Mouse (Mus musculus) lung, postnatal 0 days (tissue): Measurements from ENCODE around the gene Gm10424. TPM values are rescaled to one million over a fixed set of nuclear protein-coding genes. Genes with fewer than 3 reads are reported as not detected.
"Not testable (repeated sequence)": the region's sequence is repeated elsewhere in the genome, so short reads cannot be mapped to it uniquely, and the experiment has no call there.

ENCODE experiments used
- ATAC-seq: fragments of 200-750 bp; cut with Nextera tagmentation; 2 replicates; pipeline ENCODE4 v1.8.0; 2017; ENCODE audit warnings: moderate library complexity
- DNase-seq: peaks from one replicate; pipeline ENCODE4 v3.0.0-alpha.2; 2016; ENCODE audit warnings: low spot score
- H3K27ac ChIP-seq: fragments of 300-500 bp; sonication (generic); 2 replicates; pipeline ENCODE4 v1.5.1; 2014; ENCODE audit warnings: antibody characterized with exemption, mild to moderate bottlenecking, low read length, mixed read lengths
- H3K27me3 ChIP-seq: fragments of 300-500 bp; sonication (generic); replicated peaks from 2 replicates; pipeline ENCODE4 v1.6.1; 2014; ENCODE audit warnings: low read length, mixed read lengths; ENCODE audit not compliant: insufficient read depth
- H3K36me3 ChIP-seq: fragments of 300-500 bp; sonication (generic); 2 replicates; pipeline ENCODE4 v1.6.1; 2014; ENCODE audit warnings: low read length, mixed read lengths; ENCODE audit not compliant: insufficient read depth
- H3K4me1 ChIP-seq: fragments of 300-500 bp; sonication (generic); 2 replicates; pipeline ENCODE4 v1.6.1; 2014; ENCODE audit warnings: antibody characterized with exemption, low read depth, low read length, mixed read lengths; ENCODE audit not compliant: insufficient read depth
- H3K4me2 ChIP-seq: fragments of 300-500 bp; sonication (generic); replicated peaks from 2 replicates; pipeline ENCODE4 v1.6.1; 2014; ENCODE audit warnings: low read depth, mild to moderate bottlenecking, low read length, moderate library complexity, mixed read lengths
- H3K4me3 ChIP-seq: fragments of 300-500 bp; sonication (generic); 2 replicates; pipeline ENCODE4 v1.5.1; 2014; ENCODE audit warnings: low read depth, low read length
- H3K9ac ChIP-seq: fragments of 300-500 bp; sonication (generic); replicated peaks from 2 replicates; pipeline ENCODE4 v1.6.1; 2014; ENCODE audit warnings: low read depth, mild to moderate bottlenecking
- H3K9me3 ChIP-seq: fragments of 300-500 bp; sonication (generic); 2 replicates; pipeline ENCODE4 v1.6.1; 2016; ENCODE audit warnings: low read length, mixed read lengths
- WGBS: fragments of 180-500 bp; shearing (Covaris S2); extraction: QIAGEN DNeasy Blood & Tissue Kit; methylation state at CpG from one replicate; pipeline ENCODE4 v1.1.7; 2014; 5-methylcytosine and 5-hydroxymethylcytosine counted together
- polyA plus RNA-seq: library from polyadenylated mRNA; unstranded; fragments of >200 nt; fragmentation: Nextera tagmentation; extraction: Ambion mirVana; gene quantifications from 2 replicates; pipeline ENCODE4 v1.2.1, GENCODE M21; 2015

Gene Gm10424
- not detected in 2 replicates for polyA plus RNA-seq

DNA sequence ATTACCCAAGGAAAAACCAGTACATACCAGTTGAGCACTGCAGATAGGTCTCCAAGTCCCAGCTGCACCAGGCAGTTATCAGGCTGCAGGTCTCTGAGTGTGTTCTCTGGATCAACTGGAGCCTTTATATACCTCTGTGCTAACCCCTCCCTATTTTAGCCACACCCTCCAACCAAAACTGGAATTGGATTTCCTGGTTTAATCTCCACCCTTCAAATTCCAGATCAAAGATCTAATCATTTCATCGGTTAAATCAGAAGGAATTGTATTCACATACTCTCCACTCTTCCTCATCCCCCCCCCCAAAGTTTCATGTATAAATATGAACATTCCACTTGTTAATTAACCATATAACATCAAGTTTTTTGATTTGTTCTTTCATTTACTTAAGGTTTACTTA is at the start of gene Gm10424:
Gene Gm10424 (minus strand): TSS at position 101 of the 400 bp plus-strand sequence.
- not testable (repeated sequence) for H3K27me3 ChIP-seq, H3K4me2 ChIP-seq, H3K9me3 ChIP-seq, DNase-seq, H3K36me3 ChIP-seq, H3K27ac ChIP-seq, ATAC-seq, H3K9ac ChIP-seq, H3K4me1 ChIP-seq, H3K4me3 ChIP-seq
- WGBS: no CpG with 5 or more reads among the region's 1 CpGs

DNA sequence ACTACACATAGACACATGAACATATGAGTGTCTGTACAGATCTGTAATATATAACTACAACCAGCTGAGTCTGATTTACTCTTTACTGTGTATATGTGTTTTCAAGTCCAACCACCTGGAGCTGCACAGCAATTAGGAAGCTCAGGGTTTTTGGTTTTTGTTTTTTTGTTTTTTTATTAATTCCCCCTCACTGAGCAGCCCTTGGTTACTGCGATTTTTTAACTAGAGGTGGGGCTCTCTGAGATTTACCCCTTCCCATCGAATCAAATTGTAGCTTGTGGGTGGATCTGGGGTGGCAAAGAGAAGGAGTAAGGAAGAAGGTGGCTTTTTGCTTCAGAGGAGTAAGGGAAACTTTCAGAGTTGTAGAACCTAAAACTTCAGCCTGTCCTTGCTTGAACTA is 33.0 kb upstream of the Gm10424 start, which contains the start of gene Gm3259:
Gene Gm3259 (plus strand): TSS at position 301 of the 400 bp plus-strand sequence.
- H3K9me3 ChIP-seq, H3K27ac ChIP-seq, H3K9ac ChIP-seq, H3K4me1 ChIP-seq, H3K27me3 ChIP-seq, H3K36me3 ChIP-seq, ATAC-seq, H3K4me2 ChIP-seq, DNase-seq, H3K4me3 ChIP-seq: not testable (repeated sequence)
- 27% methylated on average over 2 of the region's 2 CpGs for WGBS

Other genes with a start within 250 kb of the Gm10424 start
- not detected in 2 replicates for gene Gm7942, start 165.8 kb downstream of the Gm10424 start, polyA plus RNA-seq
- not detected in 2 replicates for gene Gm16513, start 90.1 kb downstream of the Gm10424 start, polyA plus RNA-seq
- not detected in 2 replicates for gene Gm3259, start 33.1 kb upstream of the Gm10424 start, polyA plus RNA-seq
- gene D5Ertd577e, start 184.0 kb upstream of the Gm10424 start, polyA plus RNA-seq: not detected in 2 replicates
- not detected in 2 replicates for gene Gm3286, start 238.0 kb upstream of the Gm10424 start, polyA plus RNA-seq